Mouse (Mus musculus): ENCODE results near the gene Afdn.

DNA sequence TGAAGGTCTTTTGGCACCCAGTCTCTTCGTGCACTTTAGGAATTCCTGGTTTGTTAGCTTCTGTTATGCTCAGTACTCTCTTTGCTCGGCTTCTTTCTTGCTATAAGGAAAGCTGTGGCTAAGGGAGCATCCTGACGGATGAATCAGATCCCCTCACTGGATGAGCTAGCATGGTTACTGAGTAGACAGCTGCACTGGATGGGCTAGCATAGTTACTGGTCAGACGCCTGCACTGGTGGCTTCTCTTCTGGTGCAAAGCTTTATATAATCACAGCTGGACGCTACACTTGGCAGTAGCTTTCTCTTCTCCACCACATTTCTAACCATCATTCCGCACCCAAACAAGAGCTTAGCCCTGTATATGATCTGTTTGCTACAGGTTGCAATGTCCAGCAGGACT is 5.4 kb upstream of the Afdn start:
- TF ChIP-seq CTCF (IDR thresholded peaks at IDR 0.05; ENCODE audit: borderline replicate concordance, insufficient read depth, low read length) (no peak), POLR2A (IDR thresholded peaks at IDR 0.05; ENCODE audit: low read depth, low read length) (no peak)

Measured in embryonic fibroblast, embryonic 13.5 days (primary cell).